Mouse (Mus musculus) embryonic facial prominence, embryonic 14.5 days (tissue): ENCODE measurements around the gene Serpinb9. TPM values are rescaled to one million over a fixed set of nuclear protein-coding genes. Genes with fewer than 3 reads are reported as not detected.

ENCODE experiments used
- ATAC-seq: fragments of 200-750 bp; cut with Nextera tagmentation; 2 replicates; pipeline ENCODE4 v1.8.0; 2017; ENCODE audit warnings: low read depth, moderate number of reproducible peaks, moderate TSS enrichment
- DNase-seq: peaks from one replicate; pipeline ENCODE4 v3.0.0-alpha.2; 2015; ENCODE audit warnings: low spot score
- H3K27ac ChIP-seq: fragments of 300-500 bp; sonication (generic); replicated peaks from 2 replicates; pipeline ENCODE4 v1.5.1; 2014; ENCODE audit warnings: low read depth, mild to moderate bottlenecking, low read length, moderate library complexity
- H3K27me3 ChIP-seq: fragments of 300-500 bp; sonication (generic); replicated peaks from 2 replicates; pipeline ENCODE4 v1.6.1; 2014; ENCODE audit warnings: low read length; ENCODE audit not compliant: control insufficient read depth, insufficient read depth
- H3K36me3 ChIP-seq: fragments of 300-500 bp; sonication (generic); 2 replicates; pipeline ENCODE4 v1.6.1; 2014; ENCODE audit warnings: low read length, mixed read lengths; ENCODE audit not compliant: control insufficient read depth, insufficient read depth
- H3K4me1 ChIP-seq: fragments of 300-500 bp; sonication (generic); 2 replicates; pipeline ENCODE4 v1.6.1; 2014; ENCODE audit warnings: antibody characterized with exemption, low read length; ENCODE audit not compliant: control insufficient read depth, insufficient read depth
- H3K4me2 ChIP-seq: fragments of 300-500 bp; sonication (generic); 2 replicates; pipeline ENCODE4 v1.6.1; 2014; ENCODE audit warnings: low read depth, mild to moderate bottlenecking, low read length, moderate library complexity, mixed read lengths
- H3K4me3 ChIP-seq: fragments of 300-500 bp; sonication (generic); 2 replicates; pipeline ENCODE4 v1.5.1; 2014; ENCODE audit warnings: low read depth, mild to moderate bottlenecking, low read length
- H3K9ac ChIP-seq: fragments of 300-500 bp; sonication (generic); 2 replicates; pipeline ENCODE4 v1.6.1; 2014; ENCODE audit warnings: low read depth, mild to moderate bottlenecking, low read length, moderate library complexity, mixed read lengths
- H3K9me3 ChIP-seq: fragments of 300-500 bp; sonication (generic); 2 replicates; pipeline ENCODE4 v1.6.1; 2016; ENCODE audit warnings: low read length; ENCODE audit not compliant: control insufficient read depth
- WGBS: fragments of 180-500 bp; shearing (Covaris S2); extraction: QIAGEN DNeasy Blood & Tissue Kit; methylation state at CpG from one replicate; pipeline ENCODE4 v1.1.7; 2014; 5-methylcytosine and 5-hydroxymethylcytosine counted together
- polyA plus RNA-seq: library from polyadenylated mRNA; unstranded; fragments of >200 nt; fragmentation: Nextera tagmentation; extraction: Ambion mirVana; gene quantifications from 2 replicates; pipeline ENCODE4 v1.2.1, GENCODE M21; 2014

The Serpinb9 gene
- polyA plus RNA-seq, 1 experiment from 2014 or later, result 6.5 TPM

DNA sequence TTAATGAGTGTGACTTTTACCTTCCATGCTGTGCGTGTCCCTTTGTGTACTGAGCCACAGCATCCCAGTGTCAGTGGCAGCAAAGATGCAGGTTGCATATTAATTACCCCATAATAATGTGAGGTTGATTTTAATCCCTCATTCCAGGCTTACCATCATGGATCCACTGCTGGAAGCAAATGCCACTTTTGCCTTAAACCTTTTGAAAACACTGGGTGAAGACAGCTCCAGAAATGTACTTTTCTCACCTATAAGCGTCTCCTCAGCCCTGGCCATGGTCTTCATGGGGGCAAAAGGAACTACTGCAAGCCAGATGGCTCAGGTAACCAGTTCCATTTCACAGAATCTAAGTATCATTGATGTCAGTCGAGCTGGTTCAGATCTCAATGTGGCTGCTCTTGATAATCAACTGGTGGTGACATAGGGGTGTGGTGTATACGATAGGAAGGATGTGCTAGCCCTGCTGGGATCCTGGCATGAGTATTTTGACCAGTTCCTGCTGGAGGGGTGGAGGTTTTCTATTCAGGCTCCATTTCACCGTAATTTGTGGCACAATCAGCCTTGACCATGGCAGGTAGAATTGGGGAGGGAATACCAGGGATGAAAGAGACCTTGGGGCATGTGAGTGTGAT lies 34.6 kb upstream of the Serpinb9 start:
- DNase-seq, result no peak
- Histone ChIP-seq H3K4me3 (no peak overlapping the region), H3K27me3 (no peaks in the 10 kb centered on the region), H3K4me1 (peaks cover 6% of the 10 kb centered on the region), H3K36me3 (no peaks in the 10 kb centered on the region), H3K9me3 (no peaks in the 10 kb centered on the region), H3K4me2 (no peak overlapping the region), H3K27ac (no peak overlapping the region), H3K9ac (no peak overlapping the region)
- 73% methylated on average over 5 of the region's 5 CpGs for WGBS
- no peak for ATAC-seq

DNA sequence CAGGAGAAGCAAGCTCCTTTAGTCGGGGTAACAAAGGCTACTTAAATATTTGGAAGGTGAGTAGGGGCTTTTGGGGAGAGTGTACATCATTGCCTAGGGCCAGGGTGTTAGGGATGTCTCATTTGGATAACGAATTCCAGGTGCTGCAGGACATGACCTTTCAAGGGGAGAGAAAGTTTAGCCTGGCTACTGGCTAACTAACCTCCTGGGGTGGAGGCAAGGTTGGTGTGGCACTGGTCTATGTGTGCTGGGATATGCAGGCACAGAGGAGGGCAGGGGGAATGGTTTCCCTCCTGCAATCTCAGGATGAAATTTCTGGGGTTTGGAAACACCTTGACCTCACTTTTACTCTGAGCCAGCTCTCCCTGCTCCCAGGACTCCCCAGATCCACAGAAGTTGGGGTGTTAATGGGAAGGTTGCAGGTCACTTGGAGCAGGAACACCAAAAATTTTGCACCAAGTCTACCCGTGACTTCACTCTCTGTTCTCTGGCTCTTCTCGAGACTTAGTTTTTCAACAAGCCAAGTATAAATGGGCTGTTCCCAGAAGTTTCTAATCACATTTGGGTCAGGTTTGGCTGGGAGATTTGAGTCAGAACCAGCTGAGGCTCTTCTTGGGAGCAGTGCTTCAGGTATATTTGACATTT lies 33.9 kb upstream of the Serpinb9 start:
- no peak overlapping the region for H3K4me3 ChIP-seq
- no peak for DNase-seq
- H3K9me3 ChIP-seq, result no peaks in the 10 kb centered on the region
- no peak overlapping the region for H3K9ac ChIP-seq
- H3K4me2 ChIP-seq, result no peak overlapping the region
- H3K4me1 ChIP-seq, result peaks cover 6% of the 10 kb centered on the region
- no peaks in the 10 kb centered on the region for H3K27me3 ChIP-seq
- H3K36me3 ChIP-seq, result no peaks in the 10 kb centered on the region
- WGBS, result 54% methylated on average over 4 of the region's 4 CpGs
- no peak overlapping the region for H3K27ac ChIP-seq
- ATAC-seq, result no peak

DNA sequence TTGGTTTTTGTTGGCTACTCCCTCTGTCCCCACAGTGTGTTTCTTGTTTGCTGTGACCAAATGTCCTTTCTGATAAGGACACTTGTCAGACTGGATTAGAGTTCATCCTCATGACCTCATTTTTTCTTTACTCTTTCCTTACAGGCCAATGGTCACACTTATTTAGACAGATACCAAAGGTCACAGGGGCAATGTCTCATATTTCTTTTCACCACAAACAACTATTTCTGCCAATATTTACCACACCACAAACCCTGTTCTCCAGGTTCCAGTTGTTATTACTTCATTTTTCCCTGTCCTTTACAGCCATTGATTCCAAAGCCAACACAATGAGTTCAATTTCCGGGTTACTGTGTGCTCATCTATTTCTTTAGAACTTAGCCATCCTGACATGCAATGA lies 33.4 kb upstream of the Serpinb9 start:
- Histone ChIP-seq H3K27me3 (no peaks in the 10 kb centered on the region), H3K36me3 (no peaks in the 10 kb centered on the region), H3K4me3 (no peak overlapping the region), H3K4me1 (peaks cover 6% of the 10 kb centered on the region), H3K27ac (no peak overlapping the region), H3K4me2 (no peak overlapping the region), H3K9me3 (no peaks in the 10 kb centered on the region), H3K9ac (no peak overlapping the region)
- no peak for DNase-seq
- ATAC-seq, result no peak
- 89% methylated on average over 1 of the region's 1 CpGs for WGBS

DNA sequence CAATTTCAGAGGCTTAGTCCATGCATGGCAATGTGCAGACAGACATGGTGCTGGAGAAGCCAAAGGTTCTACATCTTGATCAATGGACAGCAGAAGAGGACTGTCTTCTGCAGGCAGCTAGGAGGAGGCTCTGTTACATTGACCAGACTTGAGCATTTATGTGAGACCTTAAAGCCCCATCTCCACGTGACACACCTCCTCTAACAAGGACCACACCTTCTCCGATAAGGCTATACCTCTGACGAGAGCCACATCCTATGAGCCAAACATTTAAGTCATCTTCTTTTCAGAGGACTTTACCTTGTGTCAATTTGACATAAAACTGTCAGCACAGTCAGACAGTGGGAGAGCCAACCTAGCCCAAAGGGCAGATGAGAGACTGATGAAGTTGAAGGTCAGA lies 32.3 kb upstream of the Serpinb9 start:
- no peak overlapping the region for H3K4me3 ChIP-seq
- no peaks in the 10 kb centered on the region for H3K36me3 ChIP-seq
- ATAC-seq, result no peak
- H3K4me1 ChIP-seq, result no peaks in the 10 kb centered on the region
- H3K27ac ChIP-seq, result no peak overlapping the region
- H3K9ac ChIP-seq, result no peak overlapping the region
- 88% methylated on average over 3 of the region's 3 CpGs for WGBS
- DNase-seq, result no peak
- H3K4me2 ChIP-seq, result no peak overlapping the region
- H3K9me3 ChIP-seq, result no peaks in the 10 kb centered on the region
- H3K27me3 ChIP-seq, result no peaks in the 10 kb centered on the region

DNA sequence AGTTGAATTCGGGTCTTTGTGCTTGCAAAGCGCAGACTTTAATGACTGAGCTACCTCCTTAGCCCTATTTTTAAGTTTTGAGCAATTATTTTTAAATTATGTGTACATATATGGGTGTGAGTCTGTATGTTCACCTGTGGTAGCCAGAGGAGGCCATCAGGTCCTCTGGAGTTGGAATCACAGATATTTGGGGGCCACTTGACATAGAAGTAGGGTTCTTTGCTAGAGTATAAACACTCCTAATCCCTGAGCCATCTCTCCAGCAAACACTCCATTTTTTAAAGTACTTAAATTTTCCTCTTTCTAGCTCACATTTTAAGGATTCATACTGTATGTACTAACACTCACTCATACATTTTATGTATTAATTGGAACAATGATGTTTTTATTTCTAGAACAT lies 28.8 kb upstream of the Serpinb9 start:
- Histone ChIP-seq H3K4me1 (no peaks in the 10 kb centered on the region), H3K27me3 (no peaks in the 10 kb centered on the region), H3K4me2 (no peak overlapping the region), H3K9me3 (no peaks in the 10 kb centered on the region), H3K4me3 (no peak overlapping the region), H3K27ac (no peak overlapping the region), H3K9ac (no peak overlapping the region), H3K36me3 (no peaks in the 10 kb centered on the region)
- WGBS, result 86% methylated on average over 2 of the region's 2 CpGs
- ATAC-seq (no peak), DNase-seq (no peak)

GRCm38 (mm10) chr13:32974889-32975460 lies 28.1 kb upstream of the Serpinb9 start:
- no peak for DNase-seq
- Histone ChIP-seq H3K9me3 (no peaks in the 10 kb centered on the region), H3K36me3 (no peaks in the 10 kb centered on the region), H3K4me2 (no peak overlapping the region), H3K4me1 (no peaks in the 10 kb centered on the region), H3K9ac (no peak overlapping the region), H3K4me3 (no peak overlapping the region), H3K27ac (no peak overlapping the region), H3K27me3 (no peaks in the 10 kb centered on the region)
- no peak for ATAC-seq
- WGBS, result 56% methylated on average over 3 of the region's 3 CpGs

DNA sequence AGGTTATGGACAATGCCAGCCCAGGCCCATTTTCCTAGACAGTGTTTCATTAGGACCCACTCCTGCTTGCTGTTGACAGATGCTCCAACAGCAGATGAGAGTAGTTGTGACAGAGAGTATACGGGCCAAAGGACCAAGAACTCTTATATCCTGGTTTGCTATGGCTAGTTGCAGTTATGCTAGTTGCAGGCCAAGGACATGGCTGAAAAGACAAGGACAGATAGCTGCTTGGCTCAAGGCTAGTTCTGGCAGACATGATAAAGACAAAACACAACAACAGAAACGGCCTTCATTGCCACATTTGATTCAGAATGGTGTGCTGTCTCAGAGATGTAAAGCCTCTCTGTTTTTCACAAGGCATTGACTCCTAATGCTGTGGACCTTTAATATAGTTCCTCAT lies 27.3 kb upstream of the Serpinb9 start:
- no peaks in the 10 kb centered on the region for H3K9me3 ChIP-seq
- no peaks in the 10 kb centered on the region for H3K36me3 ChIP-seq
- H3K4me3 ChIP-seq, result no peak overlapping the region
- no peak for ATAC-seq
- no peak overlapping the region for H3K9ac ChIP-seq
- no peak for DNase-seq
- H3K27me3 ChIP-seq, result no peaks in the 10 kb centered on the region
- no peak overlapping the region for H3K27ac ChIP-seq
- H3K4me1 ChIP-seq, result no peaks in the 10 kb centered on the region
- no peak overlapping the region for H3K4me2 ChIP-seq
- WGBS, result 73% methylated on average over 2 of the region's 2 CpGs

- 81% methylated on average over 4 of the region's 4 CpGs for WGBS
- no peak overlapping the region for H3K4me3 ChIP-seq
- H3K36me3 ChIP-seq, result no peaks in the 10 kb centered on the region
- ATAC-seq (no peak), DNase-seq (no peak)
- no peak overlapping the region for H3K27ac ChIP-seq
- H3K9me3 ChIP-seq, result no peaks in the 10 kb centered on the region
- no peak overlapping the region for H3K4me2 ChIP-seq
- no peaks in the 10 kb centered on the region for H3K4me1 ChIP-seq
- no peak overlapping the region for H3K9ac ChIP-seq
- H3K27me3 ChIP-seq, result no peaks in the 10 kb centered on the region
Measured at GRCm38 (mm10) chr13:32982556-32983042, 20.5 kb upstream of the Serpinb9 start.

DNA sequence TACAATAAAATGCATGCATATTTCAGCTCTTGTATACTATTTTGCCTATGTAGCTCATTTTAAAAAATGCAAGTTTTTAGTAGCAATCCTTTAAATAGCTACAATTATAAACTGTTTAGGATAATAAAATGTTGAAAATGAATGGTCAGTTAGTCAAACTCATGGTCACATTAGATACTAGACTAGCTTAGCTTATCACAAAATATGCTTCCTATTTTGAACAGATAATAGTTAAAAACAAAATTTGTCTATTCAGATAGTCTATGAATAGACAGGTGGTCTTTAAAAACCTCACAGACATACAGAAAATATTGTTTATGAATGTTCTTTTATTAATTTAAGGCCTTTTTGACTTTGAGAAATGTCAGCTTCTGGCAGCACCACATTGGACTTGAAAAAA lies 16.8 kb upstream of the Serpinb9 start:
- Histone ChIP-seq H3K9me3 (no peaks in the 10 kb centered on the region), H3K27me3 (no peaks in the 10 kb centered on the region), H3K9ac (no peak overlapping the region), H3K4me1 (no peaks in the 10 kb centered on the region), H3K27ac (no peak overlapping the region), H3K4me3 (no peak overlapping the region), H3K4me2 (no peak overlapping the region), H3K36me3 (no peaks in the 10 kb centered on the region)
- ATAC-seq (no peak), DNase-seq (no peak)
